Mouse (Mus musculus): ENCODE measurements at regions not wholly inside any gene's neighbourhood (a gene's known extent, or its start where the extent isn't known, plus 50 kb on each side); places are given as distances from the start of the nearest gene placed in this dataset.
"Not testable (repeated sequence)": the region's sequence is repeated elsewhere in the genome, so short reads cannot be mapped to it uniquely, and the experiment has no call there.

GRCm38 (mm10) chr13:3374796-3375195 lies 163.1 kb upstream of the Gdi2 start:
- Histone ChIP-seq H3K9me3 (ENCODE audit: control insufficient read depth, insufficient read depth, low read depth, low read length) (peaks cover 2% of the 10 kb centered on the region; the same call in 1 of the 2 replicates), H3K27ac (ENCODE audit: insufficient read depth, low read depth, low read length, poor library complexity, severe bottlenecking) (no peak overlapping the region), H3K4me3 (ENCODE audit: insufficient read depth in 1 of 2, low read depth in 1 of 2, low read length in 2 of 2, poor library complexity in 1 of 2, severe bottlenecking in 1 of 2) (no peak overlapping the region), H3K36me3 (ENCODE audit: control insufficient read depth, insufficient read depth, low read length, poor library complexity, severe bottlenecking) (no peaks in the 10 kb centered on the region), H3K9ac (ENCODE audit: insufficient read depth, low read depth, low read length, poor library complexity, severe bottlenecking) (no peak overlapping the region), H3K4me1 (ENCODE audit: control insufficient read depth in 2 of 2, insufficient read depth in 2 of 2, low read length in 2 of 2, poor library complexity in 1 of 2) (no peaks in the 10 kb centered on the region)
- DNase-seq (ENCODE audit: low read depth, low spot score), result peak; percentile 62
- in situ Hi-C loops (cut with MboI; ENCODE audit: low sequenced_read_pairs in 2 of 2, unreplicated experiment in 2 of 2), result no loop called here
- TF ChIP-seq HCFC1 (IDR thresholded peaks at IDR 0.05; ENCODE audit: borderline replicate concordance, insufficient read depth, low read length) (no peak), MAFK (IDR thresholded peaks at IDR 0.05; ENCODE audit: insufficient read depth, low read depth, low read length) (no peak), CHD2 (IDR thresholded peaks at IDR 0.05; ENCODE audit: low read depth, low read length) (no peak), ZNF384 (IDR thresholded peaks at IDR 0.05; ENCODE audit: low read depth, low read length) (no peak), ZC3H11A (IDR thresholded peaks at IDR 0.05; ENCODE audit: borderline replicate concordance, low read depth, low read length) (no peak)

- H3K9ac ChIP-seq (ENCODE audit: insufficient read depth, low read depth, low read length, poor library complexity, severe bottlenecking); H3K4me3 ChIP-seq (ENCODE audit: insufficient read depth in 1 of 2, low read depth in 1 of 2, low read length in 2 of 2, poor library complexity in 1 of 2, severe bottlenecking in 1 of 2); in situ Hi-C loops (cut with MboI; ENCODE audit: low sequenced_read_pairs in 2 of 2, unreplicated experiment in 2 of 2); H3K36me3 ChIP-seq (ENCODE audit: control insufficient read depth, insufficient read depth, low read length, poor library complexity, severe bottlenecking); H3K9me3 ChIP-seq (ENCODE audit: control insufficient read depth, insufficient read depth, low read depth, low read length); H3K4me1 ChIP-seq (ENCODE audit: control insufficient read depth in 2 of 2, insufficient read depth in 2 of 2, low read length in 2 of 2, poor library complexity in 1 of 2); H3K27ac ChIP-seq (ENCODE audit: insufficient read depth, low read depth, low read length, poor library complexity, severe bottlenecking): not testable (repeated sequence)
- peak; percentile 41 for DNase-seq (ENCODE audit: low read depth, low spot score)
Observed at GRCm38 (mm10) chr13:3377801-3378200, 160.1 kb upstream of the Gdi2 start.

- H3K4me1 ChIP-seq (ENCODE audit: control insufficient read depth in 2 of 2, insufficient read depth in 2 of 2, low read length in 2 of 2, poor library complexity in 1 of 2); H3K9me3 ChIP-seq (ENCODE audit: control insufficient read depth, insufficient read depth, low read depth, low read length); H3K27ac ChIP-seq (ENCODE audit: insufficient read depth, low read depth, low read length, poor library complexity, severe bottlenecking); H3K9ac ChIP-seq (ENCODE audit: insufficient read depth, low read depth, low read length, poor library complexity, severe bottlenecking); H3K36me3 ChIP-seq (ENCODE audit: control insufficient read depth, insufficient read depth, low read length, poor library complexity, severe bottlenecking); H3K4me3 ChIP-seq (ENCODE audit: insufficient read depth in 1 of 2, low read depth in 1 of 2, low read length in 2 of 2, poor library complexity in 1 of 2, severe bottlenecking in 1 of 2): not testable (repeated sequence)
- peak; percentile 24 for DNase-seq (ENCODE audit: low read depth, low spot score)
- in situ Hi-C loops (cut with MboI; ENCODE audit: low sequenced_read_pairs in 2 of 2, unreplicated experiment in 2 of 2), result loop anchor here in 1 of 2 experiments (25.0 kb wide), 1 partner anchor 232 kb away; the partner anchor contains the start of gene Asb13
Observed at GRCm38 (mm10) chr13:3405783-3406182, 132.1 kb upstream of the Gdi2 start.

- DNase-seq (ENCODE audit: low read depth, low spot score), result peak; percentile 99
- peak; percentile 41; the same call in 1 of the 2 replicates for TF ChIP-seq ZNF384 (IDR thresholded peaks at IDR 0.05; ENCODE audit: low read depth, low read length)
- peak; percentile 89 for TF ChIP-seq ZC3H11A (IDR thresholded peaks at IDR 0.05; ENCODE audit: borderline replicate concordance, low read depth, low read length)
- H3K36me3 ChIP-seq (ENCODE audit: control insufficient read depth, insufficient read depth, low read length, poor library complexity, severe bottlenecking); H3K9ac ChIP-seq (ENCODE audit: insufficient read depth, low read depth, low read length, poor library complexity, severe bottlenecking); H3K9me3 ChIP-seq (ENCODE audit: control insufficient read depth, insufficient read depth, low read depth, low read length); H3K4me1 ChIP-seq (ENCODE audit: control insufficient read depth in 2 of 2, insufficient read depth in 2 of 2, low read length in 2 of 2, poor library complexity in 1 of 2); H3K27ac ChIP-seq (ENCODE audit: insufficient read depth, low read depth, low read length, poor library complexity, severe bottlenecking); H3K4me3 ChIP-seq (ENCODE audit: insufficient read depth in 1 of 2, low read depth in 1 of 2, low read length in 2 of 2, poor library complexity in 1 of 2, severe bottlenecking in 1 of 2): not testable (repeated sequence)
- in situ Hi-C loops (cut with MboI; ENCODE audit: low sequenced_read_pairs in 2 of 2, unreplicated experiment in 2 of 2), result loop anchor here in 1 of 2 experiments (25.0 kb wide), 1 partner anchor 231 kb away; the partner anchor contains the start of gene Asb13
Observed at GRCm38 (mm10) chr13:3406236-3407017, 131.4 kb upstream of the Gdi2 start.

- in situ Hi-C loops (cut with MboI; ENCODE audit: low sequenced_read_pairs in 2 of 2, unreplicated experiment in 2 of 2), result loop anchor here in 1 of 2 experiments (25.0 kb wide), 1 partner anchor 227 kb away; the partner anchor contains the start of gene Asb13
- H3K9me3 ChIP-seq (ENCODE audit: control insufficient read depth, insufficient read depth, low read depth, low read length); DNase-seq (ENCODE audit: low read depth, low spot score); H3K4me1 ChIP-seq (ENCODE audit: control insufficient read depth in 2 of 2, insufficient read depth in 2 of 2, low read length in 2 of 2, poor library complexity in 1 of 2); H3K9ac ChIP-seq (ENCODE audit: insufficient read depth, low read depth, low read length, poor library complexity, severe bottlenecking); H3K4me3 ChIP-seq (ENCODE audit: insufficient read depth in 1 of 2, low read depth in 1 of 2, low read length in 2 of 2, poor library complexity in 1 of 2, severe bottlenecking in 1 of 2); H3K36me3 ChIP-seq (ENCODE audit: control insufficient read depth, insufficient read depth, low read length, poor library complexity, severe bottlenecking); H3K27ac ChIP-seq (ENCODE audit: insufficient read depth, low read depth, low read length, poor library complexity, severe bottlenecking): not testable (repeated sequence)
Observed at GRCm38 (mm10) chr13:3410281-3410680, 127.6 kb upstream of the Gdi2 start.
